Mouse (Mus musculus) adrenal gland, adult 2 months (tissue): ENCODE measurements at regions not wholly inside any gene's neighbourhood (a gene's known extent, or its start where the extent isn't known, plus 50 kb on each side); places are given as distances from the start of the nearest gene placed in this dataset.

ENCODE experiments used
- DNase-seq: peaks from one replicate; pipeline ENCODE4 v3.0.0; 2021

DNA sequence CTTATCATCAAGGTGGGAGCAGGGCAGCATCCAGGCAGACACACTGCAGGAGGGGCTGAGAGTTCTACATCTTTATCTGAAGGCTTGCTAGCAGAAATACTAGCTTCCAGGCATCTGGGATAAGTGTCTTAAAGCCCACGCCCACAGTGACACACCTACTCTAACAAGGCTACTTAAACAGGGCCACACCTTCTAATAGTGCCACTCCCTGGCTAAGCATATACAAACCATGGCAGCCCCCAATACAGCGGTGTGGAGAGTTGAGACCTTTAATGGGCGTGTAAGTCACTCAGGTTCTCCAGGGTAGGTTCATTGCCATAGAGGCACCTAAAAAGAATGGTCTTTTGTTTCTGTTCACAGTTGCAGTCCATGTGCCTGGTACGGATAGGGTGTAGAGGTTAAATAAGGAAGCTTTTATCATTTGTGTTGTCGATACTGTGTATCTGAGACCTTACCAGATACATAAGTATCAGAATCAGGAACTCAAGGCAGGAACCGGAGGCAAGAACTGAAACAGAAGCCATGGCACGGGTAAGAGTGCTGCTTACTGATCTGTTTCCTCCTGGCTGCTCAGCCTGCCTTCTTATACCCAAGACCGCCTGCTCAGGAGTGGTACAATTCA is 69.0 kb upstream of the Atrnl1 start:
- no peak for DNase-seq

DNA sequence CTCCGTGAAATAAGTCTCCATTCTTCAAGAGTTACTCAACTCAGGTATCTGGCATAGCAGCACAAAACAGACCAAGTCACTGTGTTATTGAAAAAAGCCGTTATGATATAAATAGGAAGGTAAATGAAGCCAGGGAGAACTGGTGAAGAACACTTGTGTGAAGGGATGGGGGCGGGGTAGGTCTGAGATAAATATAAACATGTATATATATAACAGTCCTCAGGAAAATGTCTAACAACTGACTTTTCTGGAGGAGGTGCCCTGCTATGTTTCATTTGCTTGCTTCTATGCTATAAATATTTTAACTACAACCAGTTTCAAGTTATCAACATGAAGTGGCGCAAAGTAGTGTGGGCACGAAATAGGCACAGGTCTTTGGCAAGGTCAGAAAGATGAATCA is 68.3 kb upstream of the Atrnl1 start:
- no peak for DNase-seq

DNA sequence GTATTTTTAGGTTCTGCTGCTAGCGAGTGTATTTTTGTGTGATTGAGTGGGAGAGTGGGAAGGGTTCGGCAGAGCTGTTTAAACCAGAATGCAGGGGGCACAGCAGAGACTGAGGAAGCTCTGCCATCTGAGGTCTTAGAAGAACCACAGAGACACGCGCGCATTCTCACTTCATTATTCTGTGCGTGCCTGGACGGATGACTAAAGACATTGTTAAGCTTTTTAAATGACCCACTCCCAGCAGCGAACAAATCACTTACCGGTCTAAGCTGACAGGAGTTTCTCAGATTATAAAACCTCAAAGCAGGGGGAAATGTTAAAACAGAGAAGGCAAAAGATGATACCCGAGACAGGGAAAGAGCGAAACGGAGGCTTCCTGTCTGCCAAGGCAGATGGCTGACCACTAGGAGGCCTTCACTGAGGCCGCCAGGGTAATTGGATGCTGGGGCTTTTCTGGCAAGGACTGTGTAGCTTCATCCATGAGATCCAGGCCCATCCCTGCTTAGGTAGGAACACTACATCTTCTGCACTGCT is 67.1 kb upstream of the Atrnl1 start:
- DNase-seq = no peak

DNA sequence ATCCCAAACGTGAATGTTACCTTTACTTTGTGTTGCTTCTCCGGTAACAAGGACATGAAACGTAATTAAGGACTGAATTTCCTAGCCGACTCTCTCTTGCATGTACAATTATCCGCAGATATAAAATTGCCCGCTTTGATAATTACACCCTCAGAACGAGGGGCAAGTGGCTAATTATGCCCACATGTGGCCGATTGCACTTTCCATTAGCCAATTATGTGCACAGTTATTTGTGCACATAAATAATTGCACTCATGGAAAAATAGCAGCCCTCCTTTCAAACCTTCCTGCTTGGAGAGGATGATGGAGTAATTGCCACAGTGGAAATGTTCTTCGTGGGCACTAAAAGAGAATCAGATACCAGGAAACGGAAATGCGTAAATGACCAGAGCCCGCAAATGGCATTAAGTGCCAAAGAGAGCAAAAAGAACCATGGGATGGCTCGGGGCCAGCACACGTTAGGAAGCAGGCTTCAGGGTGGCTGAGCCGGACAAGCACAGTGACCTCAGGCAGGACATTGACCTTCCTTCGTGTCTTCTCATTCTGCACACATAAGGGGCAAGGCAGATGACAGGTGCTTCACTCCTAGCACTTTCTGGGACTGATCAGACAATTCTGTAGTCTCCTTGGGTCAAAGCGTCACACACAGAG is 66.5 kb upstream of the Atrnl1 start:
- DNase-seq = no peak

DNA sequence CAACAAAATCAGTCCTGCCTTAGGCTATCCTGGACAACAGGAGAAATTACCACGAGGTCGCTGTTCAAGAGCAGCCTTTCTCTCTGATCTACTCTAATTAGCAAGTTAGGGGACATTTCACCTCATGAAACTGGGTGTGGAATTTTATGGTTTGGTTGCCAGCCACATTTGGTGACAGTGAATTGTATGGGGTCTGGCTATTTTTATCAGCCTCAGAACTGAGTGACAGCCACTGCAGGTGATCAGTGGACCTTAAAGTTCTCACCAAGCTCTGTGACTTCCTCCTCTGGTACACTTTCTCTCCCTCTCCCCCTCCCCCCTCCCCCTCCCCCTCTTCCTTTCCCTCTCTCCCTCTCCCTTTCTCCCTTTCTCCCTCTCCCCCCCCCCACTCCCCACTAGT is 65.8 kb upstream of the Atrnl1 start:
- DNase-seq = no peak

DNA sequence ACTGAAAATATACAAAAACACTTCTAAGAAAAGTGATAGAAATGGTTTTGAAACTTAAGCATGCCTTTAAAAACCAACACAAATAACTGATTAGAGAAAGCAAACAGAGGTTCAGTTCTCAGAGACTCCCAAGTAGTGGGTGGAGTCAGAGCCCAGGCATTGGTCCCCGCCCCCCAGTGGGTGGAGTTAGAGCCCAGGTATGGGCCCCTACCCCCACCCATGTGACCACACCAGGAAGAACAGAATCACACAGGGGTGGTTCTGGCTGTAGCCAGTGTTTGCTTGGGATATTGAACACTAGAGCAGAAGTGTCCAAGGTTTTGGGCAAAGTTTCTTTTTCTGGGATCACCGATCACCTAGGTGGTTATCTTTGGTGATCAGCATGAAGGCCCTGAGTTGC is 64.8 kb upstream of the Atrnl1 start:
- DNase-seq = no peak

DNA sequence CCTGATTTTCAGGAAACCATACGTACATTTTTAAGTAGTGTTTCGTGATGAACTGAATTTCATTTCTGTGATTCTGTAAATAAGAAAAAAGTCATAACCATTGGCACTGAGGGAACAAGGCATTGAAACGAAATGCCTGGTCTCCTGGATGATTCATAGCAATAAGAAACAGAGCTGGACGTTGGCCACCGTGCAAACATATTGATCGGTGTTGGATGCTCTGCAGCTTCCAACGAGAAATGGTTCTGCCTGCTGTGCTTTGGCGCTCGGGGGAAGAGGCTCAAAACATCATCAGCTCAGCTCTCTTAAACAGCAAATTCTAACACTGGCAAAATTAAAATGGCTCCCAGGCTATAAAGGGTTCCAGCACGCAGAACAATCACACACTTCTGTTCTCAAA is 64.3 kb upstream of the Atrnl1 start:
- no peak for DNase-seq

DNA sequence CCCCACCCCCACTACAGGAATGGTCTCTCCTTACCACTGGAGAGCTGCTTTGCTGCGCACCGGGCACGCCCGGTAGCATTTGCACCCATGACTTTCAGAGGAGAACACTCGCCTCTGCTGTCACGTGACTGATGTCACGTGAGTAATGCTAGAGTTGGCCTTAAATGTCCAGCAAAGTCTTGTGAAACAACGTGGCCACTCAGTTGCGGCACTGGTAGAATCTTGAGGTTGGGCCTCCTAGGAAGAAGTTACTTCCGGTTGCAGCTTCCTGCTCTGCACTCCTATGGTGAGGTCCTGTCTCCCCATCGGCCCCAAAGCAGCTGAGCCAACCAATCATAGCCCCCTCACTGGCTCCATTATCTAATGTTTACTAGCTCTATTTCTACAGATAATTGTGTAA is 62.7 kb upstream of the Atrnl1 start:
- no peak for DNase-seq

DNA sequence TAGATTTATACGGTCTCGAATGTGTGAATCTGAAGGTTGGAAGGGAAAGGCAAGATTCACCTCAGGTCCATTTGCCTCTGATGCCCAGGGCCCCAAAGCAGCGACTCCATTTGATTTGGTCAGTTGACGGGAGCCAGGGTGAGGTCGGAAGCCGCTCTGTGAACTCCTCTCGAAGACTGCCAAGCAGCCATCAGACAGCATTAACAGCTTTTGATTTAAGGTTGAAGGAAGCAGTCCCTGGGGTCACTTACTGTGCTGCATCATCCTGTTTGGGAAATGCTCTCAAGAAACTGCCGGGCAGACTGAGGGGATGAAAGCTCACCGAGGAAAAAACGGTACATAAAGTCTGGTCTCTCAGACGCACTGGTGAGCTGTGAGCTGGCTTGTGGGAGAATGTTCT is 62.2 kb upstream of the Atrnl1 start:
- no peak for DNase-seq

DNA sequence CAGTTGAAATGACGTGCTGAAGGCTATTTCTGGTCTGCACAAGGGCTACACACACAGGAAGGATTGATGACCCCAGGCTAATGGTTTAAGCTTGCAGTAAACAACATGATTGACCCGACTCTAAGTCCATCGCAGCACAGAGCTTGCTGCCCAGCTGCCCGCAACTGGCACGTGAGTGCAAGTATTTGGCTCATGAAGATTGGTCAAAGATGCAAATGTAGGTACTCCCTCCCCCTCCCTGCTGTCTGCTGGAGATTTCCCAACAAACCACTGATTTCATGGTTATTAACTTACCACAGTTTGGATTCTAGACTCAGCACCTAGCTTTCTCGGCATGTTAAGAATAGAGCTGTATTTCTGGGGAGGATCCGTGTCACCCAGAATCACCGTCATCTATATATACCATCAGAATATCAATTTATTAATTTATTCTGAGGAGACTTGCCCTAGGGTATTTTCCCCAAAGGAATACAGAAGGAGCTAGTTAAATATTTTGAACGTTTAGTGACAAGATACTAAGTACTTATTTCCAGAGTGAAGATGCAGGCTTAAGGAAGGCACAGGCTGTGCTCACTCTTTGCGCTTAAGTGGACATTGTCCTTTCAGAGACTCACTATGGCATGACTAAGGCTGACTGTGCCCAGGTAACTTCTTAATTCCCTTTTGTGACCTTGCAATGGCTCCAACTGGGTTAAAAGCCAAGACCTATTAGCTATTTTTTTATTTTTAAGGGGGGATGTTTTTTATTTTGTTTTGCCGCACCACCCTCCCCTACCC is 57.7 kb upstream of the Atrnl1 start:
- DNase-seq = no peak

DNA sequence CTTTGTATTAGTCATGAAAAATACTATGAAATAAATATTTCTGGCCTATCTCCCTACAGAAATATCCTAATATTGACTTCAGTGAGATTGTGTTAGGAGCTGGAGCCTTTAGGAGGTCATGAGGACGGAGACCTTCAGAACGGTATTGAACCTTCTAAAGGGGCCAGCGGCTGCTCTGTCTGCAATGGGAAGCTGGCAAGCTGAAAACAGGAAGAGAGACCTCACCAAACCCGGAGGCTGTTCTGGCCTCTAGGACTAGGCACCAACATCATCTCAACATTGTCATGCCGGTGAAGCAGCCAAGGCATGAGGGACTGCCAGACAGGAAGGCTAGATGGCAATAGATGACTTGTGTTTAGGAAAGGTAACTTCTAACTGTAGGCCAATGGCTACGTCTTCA is 56.7 kb upstream of the Atrnl1 start:
- no peak for DNase-seq

DNA sequence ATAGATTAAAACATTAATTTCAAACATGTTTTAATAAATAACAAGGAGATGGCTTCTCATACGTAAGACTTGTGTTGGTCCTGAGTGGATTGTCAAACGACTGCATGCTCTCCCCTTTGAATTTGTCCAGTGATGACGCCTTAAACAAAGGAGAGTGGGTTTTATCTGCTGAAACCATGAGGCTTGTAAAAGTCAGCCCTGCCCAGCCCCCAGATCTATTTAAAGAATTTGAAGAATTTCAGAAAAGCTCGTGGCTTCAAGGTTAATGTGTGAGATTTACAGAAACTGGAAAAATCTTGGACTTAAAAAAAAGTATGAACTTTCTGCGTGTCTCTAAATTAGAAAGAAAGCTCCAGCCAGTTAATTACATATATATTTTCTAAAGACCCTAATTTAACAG is 55.5 kb upstream of the Atrnl1 start:
- peak; percentile 30 for DNase-seq

DNA sequence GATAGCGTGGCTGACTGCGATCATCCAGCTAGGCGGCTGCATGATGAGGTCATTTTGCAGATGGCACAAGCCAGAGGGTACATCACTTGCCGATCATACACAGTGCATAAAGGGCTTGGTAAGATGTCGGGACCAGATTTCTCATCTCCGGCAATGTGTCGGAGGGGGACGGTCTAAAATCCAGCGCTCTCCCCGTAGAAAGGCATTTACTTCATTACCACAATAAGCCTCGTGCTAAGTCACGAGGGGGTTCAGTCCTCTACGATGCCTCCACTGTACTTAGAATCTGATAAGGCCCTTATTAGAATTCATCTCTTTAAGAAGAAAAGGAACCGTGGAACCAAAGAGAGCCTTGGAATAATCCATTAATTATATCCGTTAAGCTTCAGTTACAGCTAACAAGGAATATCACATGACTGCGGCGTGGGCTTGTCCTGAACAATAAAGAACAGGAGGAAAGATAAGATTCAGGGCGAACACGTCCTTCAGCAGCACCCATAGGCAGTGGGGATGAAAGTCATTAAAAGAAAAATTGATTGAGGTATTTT is 52.3 kb upstream of the Atrnl1 start:
- DNase-seq = no peak

DNA sequence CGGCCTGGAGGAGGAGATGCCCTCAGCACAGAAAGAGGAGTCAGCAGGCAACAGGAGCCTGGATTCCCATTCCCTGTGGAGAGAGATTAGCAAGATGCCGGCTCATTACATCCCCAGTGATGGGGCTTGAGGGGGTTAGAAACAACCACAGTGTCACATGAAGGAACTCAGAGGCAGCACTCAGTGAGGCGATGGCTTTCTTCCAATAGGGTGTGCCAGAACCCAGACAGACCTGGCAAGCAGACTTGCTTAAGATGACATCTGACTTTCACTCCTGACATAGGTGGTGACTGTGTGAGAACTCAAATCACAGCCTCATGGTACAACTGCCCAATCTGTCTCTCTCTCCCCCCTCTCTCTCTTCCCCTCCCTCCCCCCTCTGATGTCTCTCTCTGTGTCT is 50.1 kb upstream of the Atrnl1 start:
- DNase-seq = no peak
